Mouse (Mus musculus) stomach, postnatal 0 days (tissue): ENCODE measurements around the gene Cmip. TPM values are rescaled to one million over a fixed set of nuclear protein-coding genes. Genes with fewer than 3 reads are reported as not detected.

Experiments
- ATAC-seq: fragments of 200-750 bp; cut with Nextera tagmentation; 2 replicates; pipeline ENCODE4 v1.8.0; 2017; ENCODE audit not compliant: low FRiP score, low TSS enrichment
- DNase-seq: peaks from one replicate; pipeline ENCODE4 v3.0.0-alpha.2; 2016; ENCODE audit warnings: low spot score
- H3K27ac ChIP-seq: fragments of 300-500 bp; sonication (generic); replicated peaks from 2 replicates; pipeline ENCODE4 v1.5.1; 2014; ENCODE audit warnings: mild to moderate bottlenecking, control low read depth
- H3K27me3 ChIP-seq: fragments of 300-500 bp; sonication (generic); 2 replicates; pipeline ENCODE4 v1.6.1; 2014; ENCODE audit warnings: low read length; ENCODE audit not compliant: control insufficient read depth, insufficient read depth
- H3K36me3 ChIP-seq: fragments of 300-500 bp; sonication (generic); 2 replicates; pipeline ENCODE4 v1.6.1; 2014; ENCODE audit warnings: low read length, mixed read lengths; ENCODE audit not compliant: control insufficient read depth, insufficient read depth
- H3K4me1 ChIP-seq: fragments of 300-500 bp; sonication (generic); replicated peaks from 2 replicates; pipeline ENCODE4 v1.6.1; 2014; ENCODE audit warnings: antibody characterized with exemption; ENCODE audit not compliant: control insufficient read depth, insufficient read depth
- H3K4me2 ChIP-seq: fragments of 300-500 bp; sonication (generic); replicated peaks from 2 replicates; pipeline ENCODE4 v1.6.1; 2014; ENCODE audit warnings: low read depth, mild to moderate bottlenecking, control low read depth, moderate library complexity
- H3K4me3 ChIP-seq: fragments of 300-500 bp; sonication (generic); 2 replicates; pipeline ENCODE4 v1.5.1; 2014; ENCODE audit warnings: low read depth, low read length, control low read depth
- H3K9ac ChIP-seq: fragments of 300-500 bp; sonication (generic); 2 replicates; pipeline ENCODE4 v1.6.1; 2014; ENCODE audit warnings: mild to moderate bottlenecking, low read length, control low read depth, mixed read lengths
- H3K9me3 ChIP-seq: fragments of 300-500 bp; sonication (generic); 2 replicates; pipeline ENCODE4 v1.6.1; 2016; ENCODE audit warnings: low read length; ENCODE audit not compliant: control insufficient read depth
- CTCF ChIP-seq: IDR thresholded peaks from 2 replicates; pipeline ENCODE4 v1.5.1; 2016; ENCODE audit warnings: antibody characterized with exemption, low read depth, mild to moderate bottlenecking, moderate library complexity
- EP300 ChIP-seq: optimal IDR thresholded peaks from 2 replicates; pipeline ENCODE3; 2016; ENCODE audit warnings: antibody characterized with exemption
- WGBS: fragments of 180-500 bp; shearing (Covaris S2); extraction: QIAGEN DNeasy Blood & Tissue Kit; methylation state at CpG from one replicate; pipeline ENCODE4 v1.1.7; 2014; 5-methylcytosine and 5-hydroxymethylcytosine counted together
- polyA plus RNA-seq: library from polyadenylated mRNA; unstranded; fragments of >200 nt; fragmentation: Nextera tagmentation; extraction: Ambion mirVana; gene quantifications from 2 replicates; pipeline ENCODE4 v1.2.1, GENCODE M21; 2015

Gene Cmip
- polyA plus RNA-seq, 1 experiment from 2014 or later = 19.9 TPM

- H3K4me2 ChIP-seq = no peak overlapping the region
- WGBS = 78% methylated on average over 10 of the region's 10 CpGs
- no peak for DNase-seq
- no peaks in the 10 kb centered on the region for H3K27me3 ChIP-seq
- ATAC-seq = no peak
- no peak for TF ChIP-seq EP300
- TF ChIP-seq CTCF = no peak
- no peaks in the 10 kb centered on the region for H3K9me3 ChIP-seq
- peaks cover 9% of the 10 kb centered on the region; the same call in 1 of the 2 replicates for H3K4me1 ChIP-seq
- no peaks in the 10 kb centered on the region for H3K36me3 ChIP-seq
- no peak overlapping the region for H3K27ac ChIP-seq
- H3K9ac ChIP-seq = no peak overlapping the region
- H3K4me3 ChIP-seq = no peak overlapping the region
Measured at GRCm38 (mm10) chr8:117294812-117295211, 37.9 kb downstream of the Cmip start.

- H3K27me3 ChIP-seq = no peaks in the 10 kb centered on the region
- H3K4me2 ChIP-seq = no peak overlapping the region
- WGBS = 54% methylated on average over 12 of the region's 12 CpGs
- DNase-seq (no peak), ATAC-seq (peak; percentile 43)
- peak overlapping the region; percentile 75 for H3K27ac ChIP-seq
- no peaks in the 10 kb centered on the region for H3K36me3 ChIP-seq
- H3K4me3 ChIP-seq = no peak overlapping the region
- TF ChIP-seq CTCF (no peak), EP300 (no peak)
- H3K9me3 ChIP-seq = no peaks in the 10 kb centered on the region
- peaks cover 9% of the 10 kb centered on the region; the same call in 1 of the 2 replicates for H3K4me1 ChIP-seq
- no peak overlapping the region; the same call in 1 of the 2 replicates for H3K9ac ChIP-seq
Measured at GRCm38 (mm10) chr8:117297913-117298518, 41.2 kb downstream of the Cmip start.

- 0 out of 2 replicates have a peak overlapping the region, but pooled peaks have one; percentile 11 for H3K4me2 ChIP-seq
- 47% methylated on average over 10 of the region's 10 CpGs for WGBS
- peak overlapping the region; percentile 75 for H3K27ac ChIP-seq
Measured at GRCm38 (mm10) chr8:117299204-117299603, 42.3 kb downstream of the Cmip start.

GRCm38 (mm10) chr8:117300188-117300587 lies 43.3 kb downstream of the Cmip start:
- H3K27ac ChIP-seq = no peak overlapping the region; the same call in 1 of the 2 replicates
- no peak overlapping the region for H3K9ac ChIP-seq
- H3K36me3 ChIP-seq = no peaks in the 10 kb centered on the region
- TF ChIP-seq EP300 (no peak), CTCF (no peak)
- WGBS = 60% methylated on average over 7 of the region's 7 CpGs
- no peak overlapping the region for H3K4me3 ChIP-seq
- DNase-seq = no peak
- no peak overlapping the region for H3K4me2 ChIP-seq
- peaks cover 7% of the 10 kb centered on the region; the same call in 1 of the 2 replicates for H3K4me1 ChIP-seq
- no peak for ATAC-seq
- H3K27me3 ChIP-seq = no peaks in the 10 kb centered on the region
- H3K9me3 ChIP-seq = no peaks in the 10 kb centered on the region

More at GRCm38 (mm10) chr8:117299204-117299603, 42.3 kb downstream of the Cmip start:
- Histone ChIP-seq H3K4me3 (no peak overlapping the region), H3K36me3 (no peaks in the 10 kb centered on the region), H3K9ac (0 out of 2 replicates have a peak overlapping the region, but pooled peaks have one; percentile 23), H3K27me3 (no peaks in the 10 kb centered on the region), H3K4me1 (peaks cover 7% of the 10 kb centered on the region; the same call in 1 of the 2 replicates), H3K9me3 (no peaks in the 10 kb centered on the region)
- DNase-seq (peak; percentile 83), ATAC-seq (peak; percentile 90)
- TF ChIP-seq CTCF (no peak), EP300 (no peak)

- Histone ChIP-seq H3K27ac (0 out of 2 replicates have a peak overlapping the region, but pooled peaks have one; percentile 30), H3K4me2 (no peak overlapping the region), H3K27me3 (no peaks in the 10 kb centered on the region), H3K4me1 (peaks cover 7% of the 10 kb centered on the region; the same call in 1 of the 2 replicates), H3K9ac (no peak overlapping the region; the same call in 1 of the 2 replicates), H3K36me3 (no peaks in the 10 kb centered on the region), H3K4me3 (no peak overlapping the region), H3K9me3 (no peaks in the 10 kb centered on the region)
- 88% methylated on average over 12 of the region's 12 CpGs for WGBS
- DNase-seq (no peak), ATAC-seq (no peak)
- no peak for TF ChIP-seq CTCF
- TF ChIP-seq EP300 = no peak
Measured at GRCm38 (mm10) chr8:117301457-117302041, 44.7 kb downstream of the Cmip start.

GRCm38 (mm10) chr8:117302072-117302471 lies 45.2 kb downstream of the Cmip start:
- no peak overlapping the region for H3K4me2 ChIP-seq
- DNase-seq = no peak
- H3K36me3 ChIP-seq = no peaks in the 10 kb centered on the region
- H3K27me3 ChIP-seq = no peaks in the 10 kb centered on the region
- H3K9ac ChIP-seq = no peak overlapping the region
- H3K27ac ChIP-seq = 0 out of 2 replicates have a peak overlapping the region, but pooled peaks have one; percentile 30
- H3K4me3 ChIP-seq = no peak overlapping the region
- TF ChIP-seq EP300 (no peak), CTCF (no peak)
- no peak for ATAC-seq
- no peaks in the 10 kb centered on the region for H3K9me3 ChIP-seq
- H3K4me1 ChIP-seq = peaks cover 7% of the 10 kb centered on the region; the same call in 1 of the 2 replicates
- WGBS = 73% methylated on average over 11 of the region's 11 CpGs
